Mouse (Mus musculus) lung, embryonic 15.5 days (tissue): ENCODE measurements around the gene Cdh4. TPM values are rescaled to one million over a fixed set of nuclear protein-coding genes. Genes with fewer than 3 reads are reported as not detected.

ENCODE experiments used
- ATAC-seq: fragments of 200-750 bp; cut with Nextera tagmentation; 2 replicates; pipeline ENCODE4 v1.8.0; 2017; ENCODE audit warnings: moderate number of reproducible peaks, borderline replicate concordance; ENCODE audit not compliant: low FRiP score, low TSS enrichment; ENCODE audit errors: extremely low read depth
- H3K27ac ChIP-seq: fragments of 300-500 bp; sonication (generic); 2 replicates; pipeline ENCODE4 v1.5.1; 2015; ENCODE audit warnings: moderate library complexity, mild to moderate bottlenecking, inconsistent platforms
- H3K27me3 ChIP-seq: fragments of 300-500 bp; sonication (generic); 2 replicates; pipeline ENCODE4 v1.6.1; 2015; ENCODE audit warnings: inconsistent platforms
- H3K36me3 ChIP-seq: fragments of 300-500 bp; sonication (generic); 2 replicates; pipeline ENCODE4 v1.6.1; 2015; ENCODE audit warnings: inconsistent platforms
- H3K4me1 ChIP-seq: fragments of 300-500 bp; sonication (generic); 2 replicates; pipeline ENCODE4 v1.6.1; 2015; ENCODE audit warnings: inconsistent platforms
- H3K4me2 ChIP-seq: fragments of 300-500 bp; sonication (generic); 2 replicates; pipeline ENCODE4 v1.6.1; 2015; ENCODE audit warnings: inconsistent platforms, mild to moderate bottlenecking, moderate library complexity
- H3K4me3 ChIP-seq: fragments of 300-500 bp; sonication (generic); 2 replicates; pipeline ENCODE4 v1.5.1; 2015; ENCODE audit warnings: mild to moderate bottlenecking, inconsistent platforms
- H3K9ac ChIP-seq: fragments of 300-500 bp; sonication (generic); 2 replicates; pipeline ENCODE4 v1.6.1; 2015; ENCODE audit warnings: inconsistent platforms
- H3K9me3 ChIP-seq: fragments of 300-500 bp; sonication (generic); 2 replicates; pipeline ENCODE4 v1.6.1; 2016; ENCODE audit warnings: inconsistent platforms
- WGBS: fragments of 180-500 bp; shearing (Covaris S2); methylation state at CpG from one replicate; pipeline ENCODE4 v1.1.7; 2015; 5-methylcytosine and 5-hydroxymethylcytosine counted together
- polyA plus RNA-seq: library from polyadenylated mRNA; unstranded; fragments of >200 nt; fragmentation: Nextera tagmentation; extraction: Ambion mirVana; gene quantifications from 2 replicates; pipeline ENCODE4 v1.2.1, GENCODE M21; 2015

Cdh4 gene
- 7.1 and 7.3 TPM in 2 replicates for polyA plus RNA-seq

- no peak within 1 kb of the TSS for H3K27ac ChIP-seq
These were observed at the start of gene Cdh4 for GRCm38 (mm10) chr2:179442191-179442540. Gene Cdh4, plus strand, starts transcription at chr2:179442431.

GRCm38 (mm10) chr2:179395442-179395841, 46.8 kb upstream of the Cdh4 start:
- WGBS, result 28% methylated on average over 5 of the region's 5 CpGs
- H3K27ac ChIP-seq, result no peak overlapping the region
- H3K9ac ChIP-seq, result no peak overlapping the region
- no peak overlapping the region for H3K4me3 ChIP-seq
- no peaks in the 10 kb centered on the region for H3K27me3 ChIP-seq
- no peaks in the 10 kb centered on the region for H3K4me1 ChIP-seq
- H3K4me2 ChIP-seq, result no peak overlapping the region
- H3K36me3 ChIP-seq, result no peaks in the 10 kb centered on the region
- no peak; the same call in 1 of the 2 replicates for ATAC-seq
- no peaks in the 10 kb centered on the region for H3K9me3 ChIP-seq

More at GRCm38 (mm10) chr2:179442191-179442540, at the start of gene Cdh4:
- ATAC-seq, result peak; percentile 89
- Histone ChIP-seq H3K4me2 (peak within 1 kb of the TSS; percentile 98), H3K9me3 (no peaks in the 10 kb centered on the region), H3K27me3 (peaks cover 47% of the 10 kb centered on the region), H3K9ac (peak within 1 kb of the TSS; percentile 37), H3K4me3 (peak within 1 kb of the TSS; percentile 61), H3K4me1 (peaks cover 17% of the 10 kb centered on the region), H3K36me3 (no peaks in the 10 kb centered on the region)
- WGBS, result under 1% methylated on average over 39 of the region's 40 CpGs

GRCm38 (mm10) chr2:179399645-179400249, 42.5 kb upstream of the Cdh4 start:
- Histone ChIP-seq H3K4me3 (no peak overlapping the region), H3K9me3 (no peaks in the 10 kb centered on the region), H3K27ac (no peak overlapping the region), H3K4me1 (no peaks in the 10 kb centered on the region), H3K36me3 (no peaks in the 10 kb centered on the region), H3K27me3 (no peaks in the 10 kb centered on the region), H3K4me2 (no peak overlapping the region), H3K9ac (no peak overlapping the region)
- WGBS, result 73% methylated on average over 14 of the region's 14 CpGs
- no peak for ATAC-seq

- Histone ChIP-seq H3K4me1 (0 out of 2 replicates have a peak, but pooled peaks cover 7% of the 10 kb centered on the region), H3K27me3 (no peaks in the 10 kb centered on the region), H3K27ac (no peak overlapping the region), H3K36me3 (no peaks in the 10 kb centered on the region), H3K9me3 (no peaks in the 10 kb centered on the region), H3K4me2 (no peak overlapping the region), H3K4me3 (no peak overlapping the region), H3K9ac (no peak overlapping the region)
- no peak for ATAC-seq
- 59% methylated on average over 8 of the region's 8 CpGs for WGBS
These were observed 31.2 kb upstream of the Cdh4 start for GRCm38 (mm10) chr2:179410866-179411561.

GRCm38 (mm10) chr2:179412966-179413365, 29.3 kb upstream of the Cdh4 start:
- Histone ChIP-seq H3K36me3 (no peaks in the 10 kb centered on the region), H3K4me1 (0 out of 2 replicates have a peak, but pooled peaks cover 8% of the 10 kb centered on the region), H3K4me3 (no peak overlapping the region), H3K9me3 (no peaks in the 10 kb centered on the region), H3K4me2 (no peak overlapping the region), H3K27me3 (no peaks in the 10 kb centered on the region), H3K9ac (no peak overlapping the region), H3K27ac (no peak overlapping the region)
- ATAC-seq, result no peak
- WGBS, result 43% methylated on average over 2 of the region's 2 CpGs

GRCm38 (mm10) chr2:179414253-179414652, 28.0 kb upstream of the Cdh4 start:
- Histone ChIP-seq H3K4me1 (0 out of 2 replicates have a peak, but pooled peaks cover 8% of the 10 kb centered on the region), H3K4me3 (no peak overlapping the region), H3K36me3 (no peaks in the 10 kb centered on the region), H3K9ac (no peak overlapping the region), H3K4me2 (no peak overlapping the region), H3K27me3 (no peaks in the 10 kb centered on the region), H3K27ac (no peak overlapping the region), H3K9me3 (no peaks in the 10 kb centered on the region)
- no peak for ATAC-seq
- 66% methylated on average over 11 of the region's 11 CpGs for WGBS

GRCm38 (mm10) chr2:179414704-179415103, 27.5 kb upstream of the Cdh4 start:
- H3K9me3 ChIP-seq, result no peaks in the 10 kb centered on the region
- H3K9ac ChIP-seq, result no peak overlapping the region
- no peak overlapping the region for H3K4me3 ChIP-seq
- H3K4me2 ChIP-seq, result no peak overlapping the region
- H3K4me1 ChIP-seq, result 0 out of 2 replicates have a peak, but pooled peaks cover 8% of the 10 kb centered on the region
- 90% methylated on average over 9 of the region's 9 CpGs for WGBS
- no peak overlapping the region for H3K27ac ChIP-seq
- no peaks in the 10 kb centered on the region for H3K36me3 ChIP-seq
- no peaks in the 10 kb centered on the region for H3K27me3 ChIP-seq
- no peak for ATAC-seq

GRCm38 (mm10) chr2:179415892-179416403, 26.3 kb upstream of the Cdh4 start:
- Histone ChIP-seq H3K36me3 (no peaks in the 10 kb centered on the region), H3K27ac (no peak overlapping the region), H3K9me3 (no peaks in the 10 kb centered on the region), H3K4me3 (no peak overlapping the region), H3K4me1 (0 out of 2 replicates have a peak, but pooled peaks cover 8% of the 10 kb centered on the region), H3K4me2 (no peak overlapping the region), H3K27me3 (no peaks in the 10 kb centered on the region), H3K9ac (no peak overlapping the region)
- no peak for ATAC-seq
- WGBS, result 30% methylated on average over 8 of the region's 8 CpGs

GRCm38 (mm10) chr2:179416587-179417227, 25.5 kb upstream of the Cdh4 start:
- H3K9ac ChIP-seq, result no peak overlapping the region
- H3K4me1 ChIP-seq, result 0 out of 2 replicates have a peak, but pooled peaks cover 8% of the 10 kb centered on the region
- H3K27me3 ChIP-seq, result no peaks in the 10 kb centered on the region
- H3K27ac ChIP-seq, result no peak overlapping the region
- H3K4me2 ChIP-seq, result no peak overlapping the region
- ATAC-seq, result no peak
- no peaks in the 10 kb centered on the region for H3K9me3 ChIP-seq
- no peak overlapping the region for H3K4me3 ChIP-seq
- 82% methylated on average over 16 of the region's 16 CpGs for WGBS
- no peaks in the 10 kb centered on the region for H3K36me3 ChIP-seq

- no peak for ATAC-seq
- no peaks in the 10 kb centered on the region for H3K9me3 ChIP-seq
- WGBS, result 38% methylated on average over 3 of the region's 3 CpGs
- no peak overlapping the region for H3K4me2 ChIP-seq
- no peaks in the 10 kb centered on the region for H3K36me3 ChIP-seq
- H3K4me1 ChIP-seq, result no peaks in the 10 kb centered on the region
- no peak overlapping the region for H3K27ac ChIP-seq
- no peak overlapping the region for H3K4me3 ChIP-seq
- no peak overlapping the region for H3K9ac ChIP-seq
- H3K27me3 ChIP-seq, result no peaks in the 10 kb centered on the region
These were observed 16.6 kb upstream of the Cdh4 start for GRCm38 (mm10) chr2:179425602-179426001.

- no peaks in the 10 kb centered on the region for H3K27me3 ChIP-seq
- H3K36me3 ChIP-seq, result no peaks in the 10 kb centered on the region
- no peak overlapping the region for H3K4me3 ChIP-seq
- H3K9ac ChIP-seq, result no peak overlapping the region
- no peak overlapping the region for H3K4me2 ChIP-seq
- 79% methylated on average over 3 of the region's 3 CpGs for WGBS
- H3K27ac ChIP-seq, result no peak overlapping the region
- no peaks in the 10 kb centered on the region for H3K4me1 ChIP-seq
- no peaks in the 10 kb centered on the region for H3K9me3 ChIP-seq
- ATAC-seq, result no peak
These were observed 13.3 kb upstream of the Cdh4 start for GRCm38 (mm10) chr2:179428889-179429288.

- H3K9me3 ChIP-seq, result no peaks in the 10 kb centered on the region
- H3K4me1 ChIP-seq, result peaks cover 17% of the 10 kb centered on the region
- 24% methylated on average over 9 of the region's 9 CpGs for WGBS
- no peak overlapping the region for H3K4me3 ChIP-seq
- H3K9ac ChIP-seq, result no peak overlapping the region
- H3K36me3 ChIP-seq, result no peaks in the 10 kb centered on the region
- H3K4me2 ChIP-seq, result no peak overlapping the region
- no peak for ATAC-seq
- H3K27ac ChIP-seq, result no peak overlapping the region
- H3K27me3 ChIP-seq, result peaks cover 44% of the 10 kb centered on the region
These were observed 2.1 kb upstream of the Cdh4 start for GRCm38 (mm10) chr2:179440161-179440560.
